Mouse (Mus musculus): ENCODE measurements at regions not wholly inside any gene's neighbourhood (a gene's known extent, or its start where the extent isn't known, plus 50 kb on each side); places are given as distances from the start of the nearest gene placed in this dataset.
A peak's percentile ranks its signal among the peaks of the same experiment; 100 is the strongest.

DNA sequence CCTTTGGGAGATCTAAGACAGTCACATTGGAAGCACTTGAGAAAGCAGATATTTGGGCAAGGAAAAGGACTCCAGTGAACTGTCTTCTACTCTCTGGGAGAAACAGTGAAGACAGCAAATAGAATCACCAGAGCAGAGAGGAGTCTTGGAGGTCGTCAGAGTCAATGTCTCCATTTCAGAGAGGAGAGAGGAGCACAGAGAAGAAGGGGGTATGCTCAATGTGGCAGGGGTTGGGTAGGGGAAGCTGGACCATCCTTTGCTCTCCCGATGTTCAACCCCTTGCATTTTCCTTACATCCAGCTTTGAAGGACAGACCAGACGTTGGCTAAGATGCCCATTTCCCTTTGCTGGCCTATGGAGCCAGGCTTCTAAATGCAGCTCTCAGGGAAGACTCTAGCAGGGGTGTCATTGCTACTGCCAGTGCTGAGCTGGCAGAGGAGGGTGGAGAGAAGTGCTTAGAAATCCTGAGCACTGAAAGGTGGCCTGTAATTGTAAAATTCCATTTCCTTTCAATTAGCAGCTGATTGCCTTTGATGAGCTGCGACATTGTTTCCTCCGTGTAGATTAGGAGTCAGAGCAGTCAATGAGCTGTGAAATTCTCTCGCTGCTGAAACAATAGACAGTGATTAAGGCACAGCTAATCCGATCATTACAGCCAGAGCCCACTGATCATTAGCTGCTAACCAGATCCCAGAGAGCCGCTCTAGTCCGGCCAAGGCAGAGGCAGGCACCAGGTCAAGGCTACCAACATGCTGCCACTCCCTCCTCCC is 449.7 kb downstream of the Insc start:
- DNase-seq = no peak

DNA sequence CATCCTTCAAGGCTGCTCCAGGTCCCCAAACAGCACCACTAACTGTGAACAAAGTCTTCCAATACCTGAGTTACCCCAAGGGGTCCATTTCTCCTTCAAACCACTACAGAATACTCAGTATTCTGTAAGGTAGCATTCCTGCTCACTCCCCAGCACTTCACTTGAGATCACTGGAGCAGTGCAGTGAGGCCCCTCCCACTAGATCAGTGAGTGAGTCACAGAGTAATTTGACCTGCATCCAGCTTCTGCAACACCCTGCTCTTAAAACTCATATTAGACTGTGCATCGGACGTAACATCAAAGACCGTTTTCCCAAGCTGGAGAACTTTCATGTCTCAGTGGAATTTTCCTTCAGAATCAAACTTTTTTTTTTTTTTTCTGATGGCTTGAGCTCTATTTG is 461.4 kb downstream of the Insc start:
- DNase-seq = no peak

DNA sequence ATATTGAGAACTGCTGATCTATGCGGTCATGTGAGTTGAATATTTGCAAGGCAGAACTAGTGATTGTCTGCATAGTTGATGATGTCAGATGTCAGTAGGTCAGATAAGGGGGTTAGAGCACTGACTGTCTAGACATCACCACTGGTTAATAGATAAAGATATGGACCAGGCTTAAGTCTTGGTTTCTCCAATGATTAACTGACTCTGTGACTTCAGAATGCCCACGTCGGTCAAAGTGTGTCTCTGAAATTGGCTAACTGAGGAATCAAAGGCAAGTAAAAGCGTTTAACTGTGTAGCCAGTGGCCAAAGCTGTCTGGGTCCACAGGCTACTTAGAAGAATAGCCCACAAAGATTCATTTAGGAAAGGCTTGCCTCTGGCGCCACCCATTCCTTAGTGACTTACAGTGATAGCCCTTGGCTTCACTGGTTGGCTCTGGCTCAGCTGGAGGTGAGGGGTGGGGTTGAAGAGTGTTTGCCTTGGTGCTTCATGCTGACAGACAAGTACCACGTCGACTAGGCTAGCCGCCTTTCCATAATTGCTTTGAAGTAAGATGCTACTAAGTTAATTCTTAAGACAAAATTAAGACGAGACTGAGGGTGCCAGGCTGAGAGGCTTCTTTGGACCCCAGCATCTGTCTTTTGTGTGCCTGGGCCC is 463.1 kb downstream of the Insc start:
- no peak for DNase-seq

DNA sequence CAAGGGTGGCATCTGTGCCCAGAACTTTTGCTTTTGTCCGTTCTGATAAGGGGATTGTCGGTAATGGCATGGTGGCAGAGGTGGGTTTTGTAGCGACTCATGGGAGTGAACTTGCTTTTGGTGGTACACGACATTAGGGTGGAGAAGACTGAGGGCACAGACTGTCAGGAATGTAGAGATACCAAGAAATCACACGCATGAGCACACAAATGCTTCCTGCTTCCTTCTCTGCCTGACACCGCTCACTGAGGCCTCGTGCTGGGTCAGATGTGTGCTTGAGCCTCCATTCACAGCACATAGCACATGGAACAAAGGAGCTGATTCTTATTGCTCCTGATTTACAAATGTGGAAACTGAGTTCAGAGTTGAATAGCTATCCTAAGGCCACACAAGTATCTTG is 465.3 kb downstream of the Insc start:
- no peak for DNase-seq

DNA sequence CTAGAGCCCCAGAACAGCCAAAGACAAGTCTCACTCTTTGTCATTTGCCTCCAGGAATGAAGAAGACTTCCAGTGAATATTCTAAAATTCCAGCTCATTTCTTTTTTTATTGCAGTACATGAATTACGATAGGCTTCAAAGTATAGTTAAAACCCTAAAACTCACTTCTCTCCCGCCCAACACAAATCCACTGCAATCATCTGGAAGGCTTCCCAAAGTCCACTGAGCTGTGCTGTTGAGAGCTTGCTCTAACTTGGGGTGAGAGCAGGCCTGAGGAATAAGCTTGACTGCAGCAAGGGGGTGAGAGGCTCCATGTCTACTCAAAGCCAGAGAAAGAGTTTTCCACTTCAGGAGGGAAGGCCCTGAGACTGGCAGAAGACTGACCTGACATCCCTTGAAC is 466.5 kb downstream of the Insc start:
- no peak for DNase-seq

DNA sequence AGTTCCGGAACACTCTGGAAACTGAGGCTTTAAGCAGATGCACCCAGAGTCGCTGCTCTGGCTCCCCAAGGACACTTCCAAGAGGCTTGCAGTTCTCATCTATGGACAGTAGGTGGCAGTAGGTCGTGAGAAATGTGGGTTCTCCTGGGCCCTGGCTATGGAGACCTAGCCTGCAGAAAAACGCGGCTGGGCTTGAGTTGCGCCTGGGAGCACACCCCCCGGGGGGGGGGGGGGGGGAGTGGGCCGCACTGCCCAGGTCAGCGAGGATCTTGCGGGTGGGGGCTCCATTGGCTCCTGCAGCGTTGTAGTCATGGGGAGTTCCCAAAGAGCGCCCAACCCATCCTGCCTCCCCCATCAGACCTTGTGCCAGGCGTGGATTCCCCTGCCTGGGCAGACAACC is 473.3 kb downstream of the Insc start:
- DNase-seq = peak; percentile 70 to 71

DNA sequence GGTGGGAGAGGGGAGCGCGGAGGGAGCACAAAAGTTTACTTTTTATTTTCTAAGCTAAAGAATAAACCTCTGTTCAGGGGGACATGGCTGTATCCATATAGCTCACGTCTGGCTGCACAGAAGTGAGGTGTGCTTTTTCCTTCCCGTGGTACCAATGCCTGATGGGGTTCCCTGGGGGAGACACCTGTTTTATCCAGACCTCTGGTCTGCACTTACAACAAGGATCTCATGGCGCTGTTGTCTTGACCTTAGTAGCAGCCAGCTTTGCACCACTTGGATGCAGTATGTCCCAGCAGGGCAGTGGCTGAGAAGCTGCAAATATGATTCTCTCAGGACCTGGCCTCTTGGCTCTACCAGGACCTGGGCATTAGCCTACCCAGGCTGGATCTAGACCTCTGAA is 473.8 kb downstream of the Insc start:
- DNase-seq = peak in 1 of 2 experiments; percentile 9

DNA sequence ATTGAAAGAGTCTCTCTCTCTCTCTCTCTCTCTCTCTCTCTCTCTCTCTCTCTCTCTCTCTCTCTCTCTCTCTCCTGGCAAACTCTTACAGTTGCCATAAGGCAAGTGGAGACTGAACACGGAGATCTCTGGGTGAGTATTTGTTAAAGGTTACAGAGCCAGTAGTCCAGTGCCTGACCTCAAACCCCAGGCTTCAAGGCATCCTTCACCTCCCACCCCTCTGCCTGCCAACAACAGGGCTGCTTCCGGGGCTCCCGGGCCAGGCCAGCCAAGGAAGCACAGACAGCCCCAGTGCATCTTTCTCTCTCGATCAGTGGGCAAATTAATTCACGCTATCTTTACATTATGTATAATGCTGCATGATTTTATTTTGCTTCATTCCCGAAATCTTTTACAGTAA is 474.2 kb downstream of the Insc start:
- DNase-seq = peak; percentile 8 to 28

DNA sequence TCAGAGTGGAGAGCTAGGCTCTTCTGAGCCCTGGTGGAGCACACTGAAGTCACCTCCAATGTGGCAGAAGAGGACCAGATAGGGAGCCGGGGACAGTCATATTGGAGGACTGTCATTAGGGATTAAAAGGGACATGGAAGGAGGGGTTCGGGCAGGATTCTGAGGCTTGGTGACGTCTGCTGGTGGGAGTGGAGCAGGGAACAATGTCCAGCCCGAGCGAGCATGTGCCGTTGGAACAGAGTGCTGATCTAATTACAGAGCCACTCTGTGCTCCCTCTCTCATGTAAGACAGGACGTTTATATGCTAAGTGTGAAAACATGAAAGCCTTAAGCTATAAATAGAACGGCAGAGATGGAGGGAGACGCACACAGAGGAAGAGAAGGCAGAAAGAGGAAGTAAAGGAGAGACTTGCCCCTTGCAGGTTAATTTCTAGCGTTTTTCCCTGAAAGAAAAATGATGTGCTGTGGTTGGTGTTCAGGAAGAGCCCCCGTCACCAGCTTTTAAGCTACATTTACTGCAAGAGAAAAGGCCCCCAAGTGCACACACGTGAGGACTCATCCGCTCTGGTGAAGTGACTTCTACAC is 475.2 kb downstream of the Insc start:
- DNase-seq = peak; percentile 12 to 28

DNA sequence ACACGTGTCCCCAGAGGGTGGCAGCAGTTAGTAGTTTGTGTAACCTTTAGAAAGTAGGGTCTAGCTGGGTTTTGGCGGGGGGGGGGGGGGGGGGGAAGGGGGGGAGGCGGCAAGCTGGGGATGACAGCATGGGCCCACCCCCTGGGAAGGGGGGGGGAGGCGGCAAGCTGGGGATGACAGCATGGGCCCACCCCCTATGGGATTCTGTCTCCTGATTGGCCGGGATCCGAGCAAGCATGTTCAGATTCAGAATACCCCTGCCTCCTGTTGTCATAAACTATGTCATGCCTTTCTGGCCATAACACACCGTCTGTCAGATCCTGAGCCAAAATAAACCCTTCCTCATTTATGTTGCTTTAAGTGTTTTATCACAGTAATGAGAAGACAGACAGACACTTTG is 479.1 kb downstream of the Insc start:
- peak; percentile 6 to 25 for DNase-seq

DNA sequence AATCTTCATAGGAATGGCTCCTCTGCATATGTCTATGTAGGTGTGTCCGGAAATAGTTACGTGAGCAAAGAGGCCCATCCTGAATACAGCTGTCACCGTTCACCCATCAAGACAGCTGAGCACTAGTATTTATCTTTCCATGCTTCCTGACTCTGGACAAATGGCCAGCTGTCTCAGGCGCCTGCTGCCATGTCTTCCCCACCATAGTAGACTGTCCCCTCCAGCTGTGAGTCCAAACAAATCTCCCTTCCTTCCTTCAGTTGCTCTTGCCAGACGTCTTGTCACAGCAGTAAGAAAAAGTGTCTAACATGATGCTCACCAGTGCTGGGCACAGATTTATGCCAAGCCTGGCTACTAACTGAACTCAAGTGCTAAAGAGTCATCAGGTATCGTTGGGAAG is 487.0 kb downstream of the Insc start:
- DNase-seq = no peak

DNA sequence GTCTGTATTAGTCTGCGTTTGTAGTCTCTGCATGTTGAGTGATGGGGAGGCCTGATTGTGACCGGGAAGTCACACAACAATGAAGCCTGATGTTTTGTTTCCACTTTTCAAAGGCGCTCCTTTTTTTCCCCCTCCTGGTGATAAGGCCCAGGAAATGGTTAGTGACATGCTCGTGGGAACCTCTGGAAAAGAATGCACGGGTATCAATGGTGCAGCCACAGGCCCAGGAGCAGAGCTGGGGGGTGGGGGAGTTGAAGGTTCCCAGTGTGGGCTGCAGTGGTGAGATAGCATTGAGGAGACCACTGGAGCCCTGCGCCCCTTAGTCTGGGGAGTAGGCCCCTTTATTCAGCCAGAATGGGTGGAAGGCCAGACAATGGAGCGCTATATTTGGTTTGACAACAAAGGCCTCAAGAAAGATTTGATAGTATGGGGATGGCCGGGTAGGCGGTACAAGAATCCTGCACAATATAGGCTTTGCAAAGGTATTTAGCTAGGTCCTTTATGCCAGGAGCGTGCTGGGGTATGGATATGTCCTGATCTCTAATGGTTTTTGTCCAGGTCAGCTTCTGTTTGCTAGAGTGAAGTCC is 490.4 kb downstream of the Insc start:
- DNase-seq = no peak

DNA sequence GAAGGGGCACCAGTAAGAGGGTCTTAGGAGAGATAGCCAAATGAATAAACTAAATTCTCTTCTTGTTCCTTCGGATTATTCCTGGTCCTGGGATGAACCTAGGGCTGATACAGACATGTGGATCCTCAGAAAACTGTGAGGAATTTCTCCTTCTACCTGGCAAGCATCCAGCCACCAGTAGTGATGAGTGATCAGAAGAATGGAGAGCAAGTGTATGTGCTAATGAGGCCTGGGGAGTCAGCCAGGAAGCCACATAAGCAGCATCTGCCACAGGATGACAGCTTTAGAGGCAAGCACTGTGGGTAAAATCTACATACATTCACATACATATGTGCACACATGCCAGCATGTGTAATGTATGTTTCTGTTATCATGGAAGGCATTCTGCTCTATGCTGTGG is 493.6 kb downstream of the Insc start:
- no peak for DNase-seq

DNA sequence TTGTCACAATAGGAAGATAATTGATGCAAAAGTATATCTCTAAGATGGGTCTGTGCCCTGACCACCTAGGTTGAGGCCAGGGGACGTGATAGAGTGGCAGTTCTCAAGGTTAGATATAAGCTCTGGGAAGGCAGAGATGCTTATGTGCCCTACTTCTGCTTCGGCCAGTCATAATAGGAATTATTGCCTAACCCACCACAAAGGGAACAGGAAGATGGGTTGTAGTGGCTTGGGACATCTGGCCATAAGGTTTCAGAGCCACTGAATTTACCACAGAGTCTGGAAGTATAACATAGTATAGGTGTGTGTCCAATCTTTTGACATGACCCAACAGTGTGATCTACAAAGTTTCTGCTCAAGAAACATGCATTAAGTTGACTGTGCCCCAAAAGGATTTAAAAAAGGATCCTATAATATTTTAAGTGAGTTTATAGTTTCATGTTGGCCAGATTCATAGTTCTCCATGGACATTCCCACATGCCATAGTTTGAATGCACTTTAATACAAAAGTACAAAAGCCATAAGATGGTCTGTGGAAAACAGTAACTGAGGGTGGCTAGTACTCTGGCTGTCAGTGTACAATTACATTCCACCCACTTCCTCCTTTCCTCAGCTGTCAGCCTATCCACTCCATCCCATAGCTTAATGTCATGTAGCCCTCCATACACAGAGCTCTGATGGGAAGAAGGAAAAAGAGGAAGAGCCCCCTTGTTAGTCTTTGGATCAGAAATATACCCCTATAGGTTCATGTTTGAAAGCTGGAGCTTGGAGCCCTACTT is 508.3 kb downstream of the Insc start:
- DNase-seq = no peak

DNA sequence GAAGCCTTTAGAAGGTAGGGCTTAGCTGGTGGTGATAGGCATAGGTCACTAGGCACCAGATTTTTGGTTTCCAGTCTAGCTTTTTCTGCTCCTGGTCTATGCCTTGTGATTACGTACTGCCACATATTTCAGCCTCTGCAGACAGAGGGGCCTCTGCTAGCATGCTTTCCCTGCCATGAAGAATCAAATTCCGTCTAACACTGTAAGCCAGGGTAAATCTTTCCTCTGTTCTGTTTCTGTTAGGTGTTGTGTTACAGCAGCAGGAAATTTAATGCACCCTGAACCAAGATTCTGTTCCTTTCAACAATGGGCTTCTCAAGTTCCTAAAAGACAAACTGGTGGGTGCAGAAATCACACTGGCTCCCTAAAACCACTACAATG is 508.9 kb downstream of the Insc start:
- DNase-seq = no peak

DNA sequence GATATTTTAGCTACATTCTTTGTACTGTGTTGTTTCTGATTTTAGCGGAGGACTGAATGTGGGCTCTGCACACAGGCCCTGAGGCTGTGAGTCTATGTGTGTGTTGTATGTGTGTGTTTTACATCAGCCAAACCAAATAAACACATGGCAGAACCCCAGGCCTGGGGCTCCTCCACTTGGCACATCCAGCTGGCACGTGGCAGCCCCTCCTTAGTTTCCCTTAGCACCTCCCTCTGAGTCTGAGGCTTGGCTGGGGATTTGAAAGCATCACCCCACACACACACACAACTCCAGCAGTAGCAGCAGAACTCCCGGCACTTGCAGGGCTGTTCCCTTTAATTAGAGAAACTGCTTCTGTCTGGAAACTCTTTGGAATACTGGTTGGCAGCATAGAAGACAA is 515.1 kb downstream of the Insc start:
- DNase-seq = no peak

DNA sequence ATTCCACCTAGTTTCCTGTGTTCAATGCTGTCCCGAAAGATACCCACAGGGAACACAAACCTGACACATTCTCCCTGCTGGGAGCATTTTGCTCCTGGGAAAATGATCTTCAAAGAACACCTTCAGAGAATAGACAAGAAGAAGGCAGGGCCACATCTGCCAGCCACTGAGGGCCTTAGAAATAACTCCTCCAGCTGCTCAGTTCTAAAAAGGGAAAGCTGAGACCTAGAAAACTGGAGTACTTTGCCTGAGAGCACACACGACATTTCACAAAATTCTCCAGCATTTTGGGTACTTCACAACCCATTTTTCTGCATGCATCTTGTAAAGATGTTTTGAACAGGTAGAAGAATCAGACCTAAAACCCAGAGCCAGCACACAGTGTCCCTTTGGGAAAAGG is 519.6 kb downstream of the Insc start:
- no peak for DNase-seq

DNA sequence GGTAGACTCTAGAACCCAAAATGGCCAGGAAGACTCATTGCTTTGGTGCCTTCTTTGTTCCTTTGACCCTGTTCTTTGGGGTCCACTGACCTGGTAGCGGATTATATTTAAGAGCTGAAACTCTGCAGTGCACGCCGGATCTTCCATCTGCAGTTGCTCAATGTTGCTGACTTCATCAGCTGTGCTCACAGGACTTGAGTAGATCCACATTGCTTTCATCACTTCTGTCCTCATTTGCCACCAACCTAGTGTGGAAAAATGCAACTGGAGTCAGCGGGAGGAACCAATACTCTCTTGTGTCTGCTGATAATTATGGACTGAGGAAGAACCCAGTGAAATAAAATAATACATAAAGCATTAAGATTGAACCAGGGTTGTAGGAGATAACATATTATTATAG is 522.6 kb downstream of the Insc start:
- DNase-seq = no peak

DNA sequence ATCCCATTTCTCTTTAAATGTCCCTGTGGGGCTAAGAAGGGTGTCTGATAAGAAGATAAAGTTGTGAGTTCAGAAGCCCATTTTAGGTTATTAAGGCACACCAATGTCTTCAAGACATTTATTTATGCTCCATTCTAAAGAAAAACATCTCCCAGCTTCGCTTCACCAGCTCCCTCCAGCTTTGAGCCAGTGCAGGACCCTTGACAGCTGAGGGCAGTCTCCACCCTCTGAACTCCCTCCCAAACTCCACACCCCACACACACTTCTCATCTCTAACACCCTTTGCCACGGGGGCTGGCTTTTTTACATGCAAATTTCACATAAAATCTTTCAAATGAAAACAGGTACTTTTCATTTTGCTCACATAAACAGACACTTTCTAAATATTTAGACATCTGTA is 527.3 kb downstream of the Insc start:
- DNase-seq = no peak

DNA sequence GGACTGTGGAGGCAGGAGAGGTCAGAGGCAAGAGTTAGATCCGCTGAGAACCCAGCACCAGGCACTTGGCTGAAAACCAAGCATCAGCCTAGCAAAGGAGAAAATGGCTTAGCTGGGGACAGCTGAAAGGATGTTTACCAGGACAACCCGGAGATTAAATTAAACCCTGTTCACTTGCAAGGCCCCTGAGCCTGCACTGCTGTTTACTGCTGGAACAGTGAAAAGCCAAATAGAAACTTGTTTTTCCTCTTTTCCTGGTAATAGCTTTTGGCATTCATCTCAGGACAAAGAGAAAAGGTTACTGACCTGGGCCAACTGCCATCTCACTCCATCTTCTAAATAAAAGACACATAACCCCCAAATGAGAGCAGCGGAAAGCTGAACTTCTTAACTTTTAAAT is 531.3 kb downstream of the Insc start:
- no peak for DNase-seq

DNA sequence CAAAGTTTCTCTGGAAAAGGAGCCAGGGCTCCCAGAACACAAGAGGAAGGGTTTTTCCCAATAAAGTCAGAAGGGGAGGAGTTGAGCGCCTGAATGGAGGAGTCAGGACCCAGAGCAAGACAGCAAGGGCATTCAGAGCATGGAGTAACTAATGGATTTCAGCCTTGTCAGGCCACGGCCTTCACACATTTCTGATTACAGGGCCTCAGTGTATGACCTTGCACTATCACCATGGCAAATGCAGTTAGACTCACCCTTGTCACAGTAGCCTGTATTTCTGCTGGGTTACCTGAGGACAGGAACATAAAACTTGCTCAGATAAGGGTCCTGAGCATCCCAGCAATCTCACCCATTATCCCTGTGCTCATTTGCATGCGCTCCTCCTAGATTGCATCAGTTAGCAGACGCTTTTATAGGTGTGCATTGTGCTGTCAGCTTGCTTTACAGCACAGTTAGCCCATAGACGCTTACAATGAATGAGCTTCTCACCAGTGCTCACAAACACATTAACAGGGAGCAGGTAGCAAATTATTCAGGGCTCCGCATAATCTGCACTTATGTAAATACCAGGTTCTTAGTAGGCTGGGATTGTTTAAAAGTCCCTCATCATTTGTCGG is 547.4 kb downstream of the Insc start:
- DNase-seq = no peak

DNA sequence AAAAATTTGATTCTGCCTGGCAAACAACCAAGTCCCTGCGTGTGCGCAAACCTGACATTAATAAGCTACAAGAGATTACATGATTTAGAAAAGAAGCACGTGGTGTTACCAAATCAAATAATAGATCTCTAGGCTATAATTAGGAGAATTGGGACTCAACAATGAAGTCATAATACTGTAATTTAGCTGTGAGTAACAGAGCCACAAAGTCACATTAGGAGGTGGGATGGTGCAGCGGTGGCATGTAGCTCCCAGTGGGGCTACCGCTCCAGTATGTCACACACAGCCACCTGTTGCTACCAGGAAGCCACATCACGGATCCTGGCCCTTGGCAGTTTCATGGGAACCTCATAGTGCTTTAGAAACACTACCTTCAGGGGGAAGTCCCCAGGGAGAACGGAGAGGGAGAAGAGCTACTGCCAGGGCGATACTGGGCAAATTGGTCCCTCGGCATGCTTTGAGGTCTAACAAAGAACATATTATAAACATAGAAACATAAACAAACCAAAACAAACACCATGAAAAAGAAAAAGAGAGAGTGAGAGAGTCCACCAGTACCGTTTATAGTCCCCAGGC is 551.2 kb downstream of the Insc start:
- DNase-seq = no peak

Data from thymus, postnatal 36 days (tissue).